Comparison of ENCODE assay signal across 11 mouse cellular contexts in genomic region chr12:71543571-71544119, GRCm38 (mm10).
DNase-seq lines count a peak whose midpoint lies in the region; ATAC-seq lines count a peak whose summit lies in the region.
"Had no signal": no experiment of that assay in that cellular context is flagged by ENCODE, and none has a peak within 500 bp of the region (broad histone marks: within the 10 kb centered on the region; RNA-seq: fewer than 3 reads in every experiment).

No protein-coding gene starts in this region.

- H3K4me3 ChIP-seq in forebrain, embryonic 15.5 days: no peak overlapping the region
- H3K4me3 ChIP-seq in forebrain, embryonic 12.5 days (replicated peaks): no peak overlapping the region
- no peak overlapping the region for H3K4me3 ChIP-seq in limb, embryonic 13.5 days
- H3K4me3 ChIP-seq in limb, embryonic 10.5 days: no peak overlapping the region
- H3K4me3 ChIP-seq in embryonic facial prominence, embryonic 12.5 days: no peak overlapping the region
- H3K4me3 ChIP-seq: megakaryocyte, embryonic 14.5 days; neural tube, embryonic 12.5 days had no signal

- no peaks in the 10 kb centered on the region for H3K36me3 ChIP-seq in forebrain, embryonic 15.5 days
- H3K36me3 ChIP-seq in forebrain, embryonic 12.5 days (replicated peaks): no peaks in the 10 kb centered on the region
- no peaks in the 10 kb centered on the region for H3K36me3 ChIP-seq in limb, embryonic 13.5 days
- H3K36me3 ChIP-seq in limb, embryonic 10.5 days: no peaks in the 10 kb centered on the region
- H3K36me3 ChIP-seq in embryonic facial prominence, embryonic 12.5 days: no peaks in the 10 kb centered on the region
- H3K36me3 ChIP-seq: neural tube, embryonic 12.5 days had no signal

- no peak overlapping the region for H3K9ac ChIP-seq in forebrain, embryonic 15.5 days (replicated peaks)
- no peak overlapping the region for H3K9ac ChIP-seq in forebrain, embryonic 12.5 days
- no peak overlapping the region for H3K9ac ChIP-seq in limb, embryonic 13.5 days
- no peak overlapping the region for H3K9ac ChIP-seq in embryonic facial prominence, embryonic 12.5 days
- H3K9ac ChIP-seq: neural tube, embryonic 12.5 days had no signal

- no peaks in the 10 kb centered on the region for H3K27me3 ChIP-seq in forebrain, embryonic 15.5 days
- H3K27me3 ChIP-seq in forebrain, embryonic 12.5 days: no peaks in the 10 kb centered on the region
- H3K27me3 ChIP-seq in limb, embryonic 13.5 days: peaks cover 5% of the 10 kb centered on the region; the same call in 1 of the 2 replicates
- no peaks in the 10 kb centered on the region for H3K27me3 ChIP-seq in limb, embryonic 10.5 days (ENCODE audit: low read depth, poor library complexity, severe bottlenecking)
- H3K27me3 ChIP-seq in embryonic facial prominence, embryonic 12.5 days: no peaks in the 10 kb centered on the region
- H3K27me3 ChIP-seq: megakaryocyte, embryonic 14.5 days; neural tube, embryonic 12.5 days had no signal

- no peak for ATAC-seq in forebrain, embryonic 15.5 days (replicated peaks)
- no peak for ATAC-seq in forebrain, embryonic 12.5 days (ENCODE audit: low FRiP score)
- peak; percentile 19; the same call in 1 of the 2 replicates for ATAC-seq in limb, embryonic 13.5 days (ENCODE audit: low FRiP score, low read depth)
- no peak for ATAC-seq in embryonic facial prominence, embryonic 12.5 days (ENCODE audit: insufficient number of reproducible peaks, insufficient read depth, low FRiP score, low TSS enrichment)

- H3K4me2 ChIP-seq in forebrain, embryonic 15.5 days (replicated peaks): no peak overlapping the region
- no peak overlapping the region for H3K4me2 ChIP-seq in forebrain, embryonic 12.5 days
- H3K4me2 ChIP-seq in limb, embryonic 13.5 days (replicated peaks): no peak overlapping the region
- H3K4me2 ChIP-seq in embryonic facial prominence, embryonic 12.5 days (replicated peaks): no peak overlapping the region
- H3K4me2 ChIP-seq: neural tube, embryonic 12.5 days had no signal

- H3K27ac ChIP-seq in forebrain, embryonic 15.5 days (replicated peaks): 0 out of 2 replicates have a peak overlapping the region, but pooled peaks have one; percentile 4
- no peak overlapping the region for H3K27ac ChIP-seq in forebrain, embryonic 12.5 days
- H3K27ac ChIP-seq in limb, embryonic 13.5 days: no peak overlapping the region
- H3K27ac ChIP-seq in limb, embryonic 10.5 days: no peak overlapping the region
- H3K27ac ChIP-seq in embryonic facial prominence, embryonic 12.5 days: peak overlapping the region; percentile 55; the same call in 1 of the 2 replicates
- H3K27ac ChIP-seq: neural tube, embryonic 12.5 days had no signal

- H3K9me3 ChIP-seq in forebrain, embryonic 15.5 days: no peaks in the 10 kb centered on the region
- H3K9me3 ChIP-seq in forebrain, embryonic 12.5 days: no peaks in the 10 kb centered on the region
- H3K9me3 ChIP-seq in limb, embryonic 13.5 days: no peaks in the 10 kb centered on the region
- no peaks in the 10 kb centered on the region for H3K9me3 ChIP-seq in limb, embryonic 10.5 days (replicated peaks)
- H3K9me3 ChIP-seq in embryonic facial prominence, embryonic 12.5 days: no peaks in the 10 kb centered on the region
- H3K9me3 ChIP-seq: neural tube, embryonic 12.5 days had no signal

- 67% methylated on average over 7 of the region's 7 CpGs for WGBS in forebrain, embryonic 15.5 days
- 72% methylated on average over 7 of the region's 7 CpGs for WGBS in forebrain, embryonic 12.5 days
- 57% methylated on average over 7 of the region's 7 CpGs for WGBS in limb, embryonic 13.5 days
- WGBS in limb, embryonic 10.5 days: 81% methylated on average over 7 of the region's 7 CpGs
- 49% methylated on average over 7 of the region's 7 CpGs for WGBS in embryonic facial prominence, embryonic 12.5 days

- DNase-seq in limb, embryonic 10.5 days (ENCODE audit: low spot score): no peak
- peak; percentile 45 for DNase-seq in Muller cell, postnatal 12 days (ENCODE audit: inconsistent ontology term)
- no peak for DNase-seq in layer of hippocampus, adult 8-10 months (ENCODE audit: low spot score in 2 of 2)
- DNase-seq in kidney, adult 8-10 months: no peak
- DNase-seq: thymus, postnatal 36 days had no signal

- H3K4me1 ChIP-seq in forebrain, embryonic 15.5 days: peaks cover 15% of the 10 kb centered on the region
- peaks cover 16% of the 10 kb centered on the region for H3K4me1 ChIP-seq in forebrain, embryonic 12.5 days
- peaks cover 33% of the 10 kb centered on the region for H3K4me1 ChIP-seq in limb, embryonic 13.5 days
- peaks cover 25% of the 10 kb centered on the region for H3K4me1 ChIP-seq in limb, embryonic 10.5 days
- peaks cover 35% of the 10 kb centered on the region for H3K4me1 ChIP-seq in embryonic facial prominence, embryonic 12.5 days
- H3K4me1 ChIP-seq: megakaryocyte, embryonic 14.5 days had no signal

Comparison
In these comparisons a context has a peak if more than half of its experiments do, and no peak if none do; other contexts are left out.
1. H3K27ac ChIP-seq: peak in forebrain, embryonic 15.5 days (single experiment) and embryonic facial prominence, embryonic 12.5 days (single experiment); none in forebrain, embryonic 12.5 days (single experiment), limb, embryonic 13.5 days (single experiment) and limb, embryonic 10.5 days (single experiment).